Mouse (Mus musculus) intestine, embryonic 14.5 days (tissue): ENCODE results near the gene Slc35b2. TPM values are rescaled to one million over a fixed set of nuclear protein-coding genes. Genes with fewer than 3 reads are reported as not detected.
A peak's percentile ranks its signal among the peaks of the same experiment; 100 is the strongest.

Source experiments
- ATAC-seq: fragments of 200-750 bp; cut with Nextera tagmentation; replicated peaks from 2 replicates; pipeline ENCODE4 v1.8.0; 2017; ENCODE audit warnings: low read depth, moderate number of reproducible peaks, moderate TSS enrichment, moderate library complexity; ENCODE audit not compliant: low FRiP score, low TSS enrichment
- DNase-seq: peaks from one replicate; pipeline ENCODE4 v3.0.0-alpha.2; 2018; ENCODE audit warnings: low spot score
- H3K27ac ChIP-seq: fragments of 300-500 bp; sonication (generic); 2 replicates; pipeline ENCODE4 v1.5.1; 2014; ENCODE audit warnings: low read depth, mild to moderate bottlenecking, control low read depth
- H3K27me3 ChIP-seq: fragments of 300-500 bp; sonication (generic); replicated peaks from 2 replicates; pipeline ENCODE4 v1.6.1; 2014; ENCODE audit warnings: low read length, control low read depth; ENCODE audit not compliant: control insufficient read depth, insufficient read depth
- H3K36me3 ChIP-seq: fragments of 300-500 bp; sonication (generic); 2 replicates; pipeline ENCODE4 v1.6.1; 2014; ENCODE audit warnings: low read length, control low read depth; ENCODE audit not compliant: control insufficient read depth, insufficient read depth
- H3K4me1 ChIP-seq: fragments of 300-500 bp; sonication (generic); replicated peaks from 2 replicates; pipeline ENCODE4 v1.6.1; 2014; ENCODE audit warnings: low read length, control low read depth, mixed read lengths; ENCODE audit not compliant: control insufficient read depth, insufficient read depth
- H3K4me2 ChIP-seq: fragments of 300-500 bp; sonication (generic); 2 replicates; pipeline ENCODE4 v1.6.1; 2014; ENCODE audit warnings: low read length
- H3K4me3 ChIP-seq: fragments of 300-500 bp; sonication (generic); 2 replicates; pipeline ENCODE4 v1.5.1; 2014; ENCODE audit warnings: low read depth, low read length, control low read depth, mixed read lengths
- H3K9ac ChIP-seq: fragments of 300-500 bp; sonication (generic); 2 replicates; pipeline ENCODE4 v1.6.1; 2014; ENCODE audit warnings: mild to moderate bottlenecking, low read length
- H3K9me3 ChIP-seq: fragments of 300-500 bp; sonication (generic); 2 replicates; pipeline ENCODE4 v1.6.1; 2016; ENCODE audit warnings: low read length, control low read depth; ENCODE audit not compliant: control insufficient read depth
- WGBS: fragments of 180-500 bp; shearing (Covaris S2); extraction: QIAGEN DNeasy Blood & Tissue Kit; methylation state at CpG from one replicate; pipeline ENCODE4 v1.1.7; 2014; 5-methylcytosine and 5-hydroxymethylcytosine counted together
- polyA plus RNA-seq: library from polyadenylated mRNA; unstranded; fragments of >200 nt; fragmentation: Nextera tagmentation; extraction: Ambion mirVana; gene quantifications from 2 replicates; pipeline ENCODE4 v1.2.1, GENCODE M21; 2014

Gene Slc35b2
- polyA plus RNA-seq, 1 experiment from 2014 or later = 136 TPM

- peaks cover 42% of the 10 kb centered on the region for H3K4me1 ChIP-seq
- peak; percentile 88 for DNase-seq
- no peak overlapping the region for H3K4me2 ChIP-seq
- no peak; the same call in 1 of the 2 replicates for ATAC-seq
- no peak overlapping the region for H3K9ac ChIP-seq
- H3K36me3 ChIP-seq = peaks cover 6% of the 10 kb centered on the region; the same call in 1 of the 2 replicates
- peaks cover 4% of the 10 kb centered on the region; the same call in 1 of the 2 replicates for H3K9me3 ChIP-seq
- 8% methylated on average over 2 of the region's 2 CpGs for WGBS
- no peak overlapping the region for H3K27ac ChIP-seq
- no peak overlapping the region for H3K4me3 ChIP-seq
- no peaks in the 10 kb centered on the region for H3K27me3 ChIP-seq
Measured at GRCm38 (mm10) chr17:45581567-45581983, 17.9 kb downstream of the Slc35b2 start.

GRCm38 (mm10) chr17:45582188-45582587, 18.5 kb downstream of the Slc35b2 start:
- peaks cover 42% of the 10 kb centered on the region for H3K4me1 ChIP-seq
- no peak for ATAC-seq
- no peak overlapping the region for H3K27ac ChIP-seq
- peaks cover 4% of the 10 kb centered on the region; the same call in 1 of the 2 replicates for H3K9me3 ChIP-seq
- no peaks in the 10 kb centered on the region for H3K27me3 ChIP-seq
- H3K4me2 ChIP-seq = no peak overlapping the region
- DNase-seq = no peak
- H3K4me3 ChIP-seq = no peak overlapping the region
- no peak overlapping the region for H3K9ac ChIP-seq
- WGBS = 90% methylated on average over 6 of the region's 6 CpGs
- peaks cover 6% of the 10 kb centered on the region; the same call in 1 of the 2 replicates for H3K36me3 ChIP-seq

GRCm38 (mm10) chr17:45582715-45583355, 19.2 kb downstream of the Slc35b2 start:
- Histone ChIP-seq H3K4me1 (peaks cover 42% of the 10 kb centered on the region), H3K9ac (no peak overlapping the region), H3K9me3 (peaks cover 4% of the 10 kb centered on the region; the same call in 1 of the 2 replicates), H3K4me2 (no peak overlapping the region), H3K36me3 (peaks cover 6% of the 10 kb centered on the region; the same call in 1 of the 2 replicates), H3K27ac (no peak overlapping the region), H3K4me3 (no peak overlapping the region), H3K27me3 (no peaks in the 10 kb centered on the region)
- WGBS = 63% methylated on average over 6 of the region's 6 CpGs
- DNase-seq (no peak), ATAC-seq (no peak)

- Histone ChIP-seq H3K27ac (peak overlapping the region; percentile 89), H3K4me1 (peaks cover 42% of the 10 kb centered on the region), H3K4me3 (no peak overlapping the region), H3K27me3 (no peaks in the 10 kb centered on the region), H3K9ac (no peak overlapping the region), H3K9me3 (peaks cover 4% of the 10 kb centered on the region; the same call in 1 of the 2 replicates), H3K4me2 (peak overlapping the region; percentile 32), H3K36me3 (peaks cover 12% of the 10 kb centered on the region; the same call in 1 of the 2 replicates)
- ATAC-seq (peak; percentile 3; the same call in 1 of the 2 replicates), DNase-seq (no peak)
- WGBS = 33% methylated on average over 12 of the region's 12 CpGs
Measured at GRCm38 (mm10) chr17:45584096-45584896, 20.6 kb downstream of the Slc35b2 start.

GRCm38 (mm10) chr17:45584939-45585678, 21.4 kb downstream of the Slc35b2 start:
- WGBS = 19% methylated on average over 14 of the region's 14 CpGs
- ATAC-seq = peak; percentile 70
- Histone ChIP-seq H3K27ac (peak overlapping the region; percentile 89), H3K4me2 (peak overlapping the region; percentile 32), H3K27me3 (no peaks in the 10 kb centered on the region), H3K9ac (no peak overlapping the region), H3K36me3 (peaks cover 12% of the 10 kb centered on the region; the same call in 1 of the 2 replicates), H3K4me1 (peaks cover 42% of the 10 kb centered on the region), H3K9me3 (peaks cover 4% of the 10 kb centered on the region; the same call in 1 of the 2 replicates), H3K4me3 (no peak overlapping the region)
- DNase-seq = peak; percentile 87

GRCm38 (mm10) chr17:45585725-45586448, 22.2 kb downstream of the Slc35b2 start:
- no peaks in the 10 kb centered on the region for H3K27me3 ChIP-seq
- H3K9ac ChIP-seq = no peak overlapping the region
- peaks cover 40% of the 10 kb centered on the region for H3K4me1 ChIP-seq
- no peak overlapping the region for H3K4me2 ChIP-seq
- H3K36me3 ChIP-seq = peaks cover 12% of the 10 kb centered on the region; the same call in 1 of the 2 replicates
- no peak for ATAC-seq
- WGBS = 59% methylated on average over 23 of the region's 23 CpGs
- no peak for DNase-seq
- peak overlapping the region; percentile 89 for H3K27ac ChIP-seq
- H3K4me3 ChIP-seq = no peak overlapping the region
- H3K9me3 ChIP-seq = peaks cover 4% of the 10 kb centered on the region; the same call in 1 of the 2 replicates

GRCm38 (mm10) chr17:45586449-45586837, 22.8 kb downstream of the Slc35b2 start:
- H3K36me3 ChIP-seq = peaks cover 12% of the 10 kb centered on the region; the same call in 1 of the 2 replicates
- no peaks in the 10 kb centered on the region for H3K27me3 ChIP-seq
- no peak overlapping the region for H3K4me3 ChIP-seq
- ATAC-seq = no peak
- DNase-seq = no peak
- 99% methylated on average over 3 of the region's 3 CpGs for WGBS
- H3K9me3 ChIP-seq = peaks cover 4% of the 10 kb centered on the region; the same call in 1 of the 2 replicates
- H3K27ac ChIP-seq = peak overlapping the region; percentile 89; the same call in 1 of the 2 replicates
- no peak overlapping the region for H3K4me2 ChIP-seq
- H3K4me1 ChIP-seq = peaks cover 35% of the 10 kb centered on the region
- H3K9ac ChIP-seq = no peak overlapping the region
